Mouse (Mus musculus) neural tube, embryonic 14.5 days (tissue): Measurements from ENCODE around the gene Gsk3b. TPM values are rescaled to one million over a fixed set of nuclear protein-coding genes. Genes with fewer than 3 reads are reported as not detected.

ENCODE experiments used
- ATAC-seq: fragments of 200-750 bp; cut with Nextera tagmentation; 2 replicates; pipeline ENCODE4 v1.8.0; 2017; ENCODE audit warnings: low read depth, mild to moderate bottlenecking, moderate TSS enrichment, moderate library complexity
- H3K27ac ChIP-seq: fragments of 300-500 bp; sonication (generic); 2 replicates; pipeline ENCODE4 v1.5.1; 2014; ENCODE audit warnings: low read depth, mild to moderate bottlenecking, control low read depth, low read length, moderate library complexity, mixed read lengths
- H3K27me3 ChIP-seq: fragments of 300-500 bp; sonication (generic); 2 replicates; pipeline ENCODE4 v1.6.1; 2014; ENCODE audit warnings: low read length; ENCODE audit not compliant: control insufficient read depth, insufficient read depth
- H3K36me3 ChIP-seq: fragments of 300-500 bp; sonication (generic); 2 replicates; pipeline ENCODE4 v1.6.1; 2014; ENCODE audit warnings: low read length, mixed read lengths; ENCODE audit not compliant: control insufficient read depth, insufficient read depth
- H3K4me1 ChIP-seq: fragments of 300-500 bp; sonication (generic); 2 replicates; pipeline ENCODE4 v1.6.1; 2014; ENCODE audit warnings: low read length; ENCODE audit not compliant: control insufficient read depth, insufficient read depth
- H3K4me2 ChIP-seq: fragments of 300-500 bp; sonication (generic); 2 replicates; pipeline ENCODE4 v1.6.1; 2014; ENCODE audit warnings: mild to moderate bottlenecking, low read depth, low read length, control low read depth
- H3K4me3 ChIP-seq: fragments of 300-500 bp; sonication (generic); 2 replicates; pipeline ENCODE4 v1.5.1; 2014; ENCODE audit warnings: low read depth, low read length, control low read depth, mixed read lengths
- H3K9ac ChIP-seq: fragments of 300-500 bp; sonication (generic); replicated peaks from 2 replicates; pipeline ENCODE4 v1.6.1; 2014; ENCODE audit warnings: low read depth, mild to moderate bottlenecking, control low read depth, low read length, mixed read lengths
- H3K9me3 ChIP-seq: fragments of 300-500 bp; sonication (generic); 2 replicates; pipeline ENCODE4 v1.6.1; 2016; ENCODE audit warnings: low read length; ENCODE audit not compliant: control insufficient read depth
- WGBS: fragments of 180-500 bp; shearing (Covaris S2); extraction: QIAGEN DNeasy Blood & Tissue Kit; methylation state at CpG from one replicate; pipeline ENCODE4 v1.1.7; 2014; 5-methylcytosine and 5-hydroxymethylcytosine counted together
- polyA plus RNA-seq: library from polyadenylated mRNA; unstranded; fragments of >200 nt; fragmentation: Nextera tagmentation; extraction: Ambion mirVana; gene quantifications from 2 replicates; pipeline ENCODE4 v1.2.1, GENCODE M21; 2014

Gsk3b gene
- polyA plus RNA-seq, 1 experiment from 2014 or later = 209 TPM

- peaks cover 7% of the 10 kb centered on the region; the same call in 1 of the 2 replicates for H3K36me3 ChIP-seq
- 62% methylated on average over 2 of the region's 2 CpGs for WGBS
- no peak overlapping the region for H3K4me2 ChIP-seq
- no peak overlapping the region for H3K27ac ChIP-seq
- no peaks in the 10 kb centered on the region for H3K4me1 ChIP-seq
- no peaks in the 10 kb centered on the region for H3K9me3 ChIP-seq
- no peak overlapping the region for H3K4me3 ChIP-seq
- no peak for ATAC-seq
- H3K9ac ChIP-seq = no peak overlapping the region
- H3K27me3 ChIP-seq = no peaks in the 10 kb centered on the region
Measured at GRCm38 (mm10) chr16:38245379-38245778, 156.6 kb downstream of the Gsk3b start.

GRCm38 (mm10) chr16:38245849-38246585, 157.2 kb downstream of the Gsk3b start:
- Histone ChIP-seq H3K4me1 (no peaks in the 10 kb centered on the region), H3K9me3 (no peaks in the 10 kb centered on the region), H3K36me3 (peaks cover 7% of the 10 kb centered on the region; the same call in 1 of the 2 replicates), H3K27me3 (no peaks in the 10 kb centered on the region), H3K4me3 (no peak overlapping the region), H3K9ac (no peak overlapping the region), H3K4me2 (no peak overlapping the region), H3K27ac (no peak overlapping the region)
- 67% methylated on average over 5 of the region's 5 CpGs for WGBS
- no peak for ATAC-seq

- ATAC-seq = no peak
- no peaks in the 10 kb centered on the region for H3K9me3 ChIP-seq
- 47% methylated on average over 13 of the region's 13 CpGs for WGBS
- H3K4me3 ChIP-seq = no peak overlapping the region
- H3K36me3 ChIP-seq = no peaks in the 10 kb centered on the region
- H3K27me3 ChIP-seq = no peaks in the 10 kb centered on the region
- H3K4me2 ChIP-seq = no peak overlapping the region
- H3K27ac ChIP-seq = no peak overlapping the region
- no peak overlapping the region for H3K9ac ChIP-seq
- H3K4me1 ChIP-seq = no peaks in the 10 kb centered on the region
Measured at GRCm38 (mm10) chr16:38248331-38248961, 159.6 kb downstream of the Gsk3b start.

GRCm38 (mm10) chr16:38250467-38250866, 161.7 kb downstream of the Gsk3b start:
- H3K9ac ChIP-seq = no peak overlapping the region
- H3K4me3 ChIP-seq = no peak overlapping the region
- WGBS = 95% methylated on average over 6 of the region's 6 CpGs
- no peaks in the 10 kb centered on the region for H3K4me1 ChIP-seq
- H3K9me3 ChIP-seq = no peaks in the 10 kb centered on the region
- no peak overlapping the region for H3K4me2 ChIP-seq
- no peaks in the 10 kb centered on the region for H3K36me3 ChIP-seq
- no peak overlapping the region for H3K27ac ChIP-seq
- no peaks in the 10 kb centered on the region for H3K27me3 ChIP-seq
- no peak for ATAC-seq

- no peaks in the 10 kb centered on the region for H3K4me1 ChIP-seq
- H3K4me3 ChIP-seq = no peak overlapping the region
- H3K27me3 ChIP-seq = no peaks in the 10 kb centered on the region
- H3K36me3 ChIP-seq = no peaks in the 10 kb centered on the region
- no peak overlapping the region for H3K27ac ChIP-seq
- H3K9me3 ChIP-seq = no peaks in the 10 kb centered on the region
- H3K4me2 ChIP-seq = no peak overlapping the region
- ATAC-seq = no peak
- H3K9ac ChIP-seq = no peak overlapping the region
- WGBS = 85% methylated on average over 14 of the region's 14 CpGs
Measured at GRCm38 (mm10) chr16:38254001-38254400, 165.2 kb downstream of the Gsk3b start.

- ATAC-seq = no peak
- H3K36me3 ChIP-seq = no peaks in the 10 kb centered on the region
- H3K4me1 ChIP-seq = no peaks in the 10 kb centered on the region
- no peak overlapping the region for H3K4me3 ChIP-seq
- no peak overlapping the region for H3K4me2 ChIP-seq
- H3K9me3 ChIP-seq = no peaks in the 10 kb centered on the region
- H3K9ac ChIP-seq = no peak overlapping the region
- H3K27me3 ChIP-seq = no peaks in the 10 kb centered on the region
- no peak overlapping the region for H3K27ac ChIP-seq
- 86% methylated on average over 4 of the region's 4 CpGs for WGBS
Measured at GRCm38 (mm10) chr16:38255107-38255506, 166.3 kb downstream of the Gsk3b start.

- Histone ChIP-seq H3K36me3 (no peaks in the 10 kb centered on the region), H3K9me3 (no peaks in the 10 kb centered on the region), H3K9ac (no peak overlapping the region), H3K4me2 (no peak overlapping the region), H3K4me3 (no peak overlapping the region), H3K27me3 (no peaks in the 10 kb centered on the region), H3K4me1 (no peaks in the 10 kb centered on the region), H3K27ac (no peak overlapping the region)
- 92% methylated on average over 9 of the region's 9 CpGs for WGBS
- ATAC-seq = no peak
Measured at GRCm38 (mm10) chr16:38255927-38256326, 167.1 kb downstream of the Gsk3b start.

GRCm38 (mm10) chr16:38271601-38272000, 182.8 kb downstream of the Gsk3b start:
- Histone ChIP-seq H3K9ac (no peak overlapping the region), H3K9me3 (no peaks in the 10 kb centered on the region), H3K27ac (no peak overlapping the region), H3K4me3 (no peak overlapping the region), H3K4me2 (no peak overlapping the region), H3K27me3 (no peaks in the 10 kb centered on the region), H3K36me3 (no peaks in the 10 kb centered on the region), H3K4me1 (no peaks in the 10 kb centered on the region)
- no peak for ATAC-seq
- WGBS = 76% methylated on average over 3 of the region's 3 CpGs

- Histone ChIP-seq H3K27me3 (no peaks in the 10 kb centered on the region), H3K27ac (no peak overlapping the region), H3K4me2 (no peak overlapping the region), H3K4me3 (no peak overlapping the region), H3K36me3 (no peaks in the 10 kb centered on the region), H3K9me3 (no peaks in the 10 kb centered on the region), H3K4me1 (no peaks in the 10 kb centered on the region), H3K9ac (no peak overlapping the region)
- no peak for ATAC-seq
- WGBS = 32% methylated on average over 5 of the region's 5 CpGs
Measured at GRCm38 (mm10) chr16:38272483-38272882, 183.7 kb downstream of the Gsk3b start.
